Mouse (Mus musculus) bone marrow macrophage, adult 2 months (primary cell): ENCODE data around the gene Ube4a.

Experiments used
- CTCF ChIP-seq: IDR thresholded peaks from 2 replicates; pipeline ENCODE4 v1.5.1; 2012; ENCODE audit warnings: low read depth, mild to moderate bottlenecking, low read length, moderate library complexity
- POLR2A ChIP-seq: IDR thresholded peaks from 2 replicates; pipeline ENCODE4 v1.6.1; 2012; ENCODE audit warnings: mild to moderate bottlenecking, low read depth, low read length, borderline replicate concordance

DNA sequence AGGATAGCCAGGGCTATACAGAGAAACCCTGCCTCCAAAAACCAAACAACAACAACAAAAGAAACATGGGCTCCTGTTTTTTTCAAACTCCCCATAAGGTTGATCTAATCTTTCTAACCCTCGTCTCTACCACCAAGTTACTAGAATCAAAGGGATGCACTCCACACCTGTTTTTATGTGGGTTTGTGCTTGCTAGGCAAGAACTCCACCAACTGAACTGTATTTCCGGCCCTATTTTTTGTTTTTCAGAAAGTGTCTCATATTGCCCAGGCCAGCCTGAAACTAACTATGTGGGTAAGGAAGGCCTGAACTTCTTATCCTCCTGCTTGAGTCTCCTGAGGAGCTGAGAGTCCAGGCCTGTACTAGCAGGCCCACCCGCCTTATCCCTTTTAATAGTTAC, 11.0 kb downstream of the Ube4a start:
- no peak for TF ChIP-seq CTCF
- no peak for TF ChIP-seq POLR2A
